Mouse (Mus musculus) midbrain, embryonic 11.5 days (tissue): ENCODE results near the gene Hypk. TPM values are rescaled to one million over a fixed set of nuclear protein-coding genes. Genes with fewer than 3 reads are reported as not detected.

Source experiments
- ATAC-seq: fragments of 200-750 bp; cut with Nextera tagmentation; 2 replicates; pipeline ENCODE4 v1.8.0; 2017; ENCODE audit warnings: moderate TSS enrichment, moderate library complexity; ENCODE audit not compliant: low FRiP score
- DNase-seq: peaks from one replicate; pipeline ENCODE4 v3.0.0; 2015; ENCODE audit warnings: low spot score; ENCODE audit errors: missing footprints
- H3K27ac ChIP-seq: fragments of 300-500 bp; sonication (generic); 2 replicates; pipeline ENCODE4 v1.5.1; 2014; ENCODE audit warnings: low read depth, low read length
- H3K27me3 ChIP-seq: fragments of 300-500 bp; sonication (generic); 2 replicates; pipeline ENCODE4 v1.6.1; 2014; ENCODE audit warnings: mild to moderate bottlenecking, low read length, moderate library complexity, mixed read lengths; ENCODE audit not compliant: control insufficient read depth, insufficient read depth
- H3K36me3 ChIP-seq: fragments of 300-500 bp; sonication (generic); 2 replicates; pipeline ENCODE4 v1.6.1; 2014; ENCODE audit warnings: mild to moderate bottlenecking, low read length, moderate library complexity, mixed read lengths; ENCODE audit not compliant: control insufficient read depth, insufficient read depth
- H3K4me1 ChIP-seq: fragments of 300-500 bp; sonication (generic); 2 replicates; pipeline ENCODE4 v1.6.1; 2014; ENCODE audit warnings: low read length; ENCODE audit not compliant: control insufficient read depth, insufficient read depth
- H3K4me2 ChIP-seq: fragments of 300-500 bp; sonication (generic); 2 replicates; pipeline ENCODE4 v1.6.1; 2014; ENCODE audit warnings: mild to moderate bottlenecking, moderate library complexity
- H3K4me3 ChIP-seq: fragments of 300-500 bp; sonication (generic); 2 replicates; pipeline ENCODE4 v1.5.1; 2014; ENCODE audit warnings: low read depth, low read length
- H3K9ac ChIP-seq: fragments of 300-500 bp; sonication (generic); 2 replicates; pipeline ENCODE4 v1.6.1; 2014; ENCODE audit warnings: low read length
- H3K9me3 ChIP-seq: fragments of 300-500 bp; sonication (generic); 2 replicates; pipeline ENCODE4 v1.6.1; 2016; ENCODE audit warnings: low read length; ENCODE audit not compliant: control insufficient read depth
- WGBS: fragments of 180-500 bp; shearing (Covaris S2); extraction: QIAGEN DNeasy Blood & Tissue Kit; methylation state at CpG from one replicate; pipeline ENCODE4 v1.1.7; 2014; 5-methylcytosine and 5-hydroxymethylcytosine counted together
- polyA plus RNA-seq: library from polyadenylated mRNA; unstranded; fragments of >200 nt; fragmentation: Nextera tagmentation; extraction: Ambion mirVana; gene quantifications from 2 replicates; pipeline ENCODE4 v1.2.1, GENCODE M21; 2014

The Hypk gene
- polyA plus RNA-seq, 1 experiment from 2014 or later = 118 TPM

DNA sequence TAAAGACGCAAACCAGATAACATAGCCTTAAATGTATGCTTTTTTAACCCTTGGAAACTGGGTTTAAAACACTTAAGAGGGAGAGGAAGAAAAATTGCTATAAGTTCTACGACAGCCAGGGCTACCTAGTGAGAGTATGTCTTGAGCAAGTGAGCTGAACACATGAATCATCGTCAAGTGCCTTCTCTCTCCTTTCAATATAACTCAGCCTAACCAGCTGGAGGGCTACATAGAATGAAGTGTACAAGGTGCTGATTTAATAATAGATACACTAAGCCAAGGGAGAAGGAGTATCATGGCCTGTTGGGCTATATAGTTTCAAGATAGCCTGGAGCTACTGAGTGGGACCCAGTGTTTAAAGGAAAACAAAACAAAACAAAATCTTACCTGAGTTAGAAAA, 34.6 kb upstream of the Hypk start:
- H3K4me3 ChIP-seq = no peak overlapping the region
- H3K27me3 ChIP-seq = no peaks in the 10 kb centered on the region
- ATAC-seq (no peak), DNase-seq (peak; percentile 67)
- H3K9ac ChIP-seq = no peak overlapping the region
- no peak overlapping the region for H3K4me2 ChIP-seq
- H3K4me1 ChIP-seq = peaks cover 16% of the 10 kb centered on the region
- 94% methylated on average over 3 of the region's 3 CpGs for WGBS
- H3K9me3 ChIP-seq = no peaks in the 10 kb centered on the region
- no peak overlapping the region for H3K27ac ChIP-seq
- H3K36me3 ChIP-seq = peaks cover 14% of the 10 kb centered on the region

DNA sequence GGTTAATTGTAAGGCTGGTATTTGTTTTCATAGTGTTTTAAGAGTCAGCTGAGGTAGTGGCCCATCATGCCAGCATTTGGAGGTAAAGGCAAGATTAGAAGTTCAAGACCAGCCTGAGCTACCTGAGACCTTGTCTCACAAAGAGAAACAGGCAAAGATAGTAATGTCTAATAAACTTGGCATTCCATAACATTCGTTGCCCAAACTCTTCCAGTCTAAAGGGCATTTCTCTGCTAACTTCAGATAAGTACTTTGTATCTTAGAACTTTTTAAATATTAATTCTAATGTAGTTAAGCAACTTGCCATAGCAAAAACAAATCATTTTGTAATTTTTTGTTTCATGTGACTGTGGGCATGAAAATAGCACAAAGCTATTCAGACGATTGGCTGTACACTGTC, 29.9 kb upstream of the Hypk start:
- ATAC-seq (no peak), DNase-seq (peak; percentile 67)
- Histone ChIP-seq H3K4me2 (no peak overlapping the region), H3K27me3 (no peaks in the 10 kb centered on the region), H3K36me3 (peaks cover 24% of the 10 kb centered on the region), H3K4me1 (no peaks in the 10 kb centered on the region), H3K9me3 (no peaks in the 10 kb centered on the region), H3K27ac (no peak overlapping the region), H3K9ac (no peak overlapping the region), H3K4me3 (no peak overlapping the region)
- 96% methylated on average over 2 of the region's 2 CpGs for WGBS

- Histone ChIP-seq H3K4me1 (no peaks in the 10 kb centered on the region), H3K27ac (no peak overlapping the region), H3K36me3 (peaks cover 30% of the 10 kb centered on the region), H3K4me3 (no peak overlapping the region), H3K27me3 (no peaks in the 10 kb centered on the region), H3K4me2 (no peak overlapping the region), H3K9ac (no peak overlapping the region), H3K9me3 (no peaks in the 10 kb centered on the region)
- ATAC-seq (no peak), DNase-seq (peak; percentile 21)
- 93% methylated on average over 2 of the region's 2 CpGs for WGBS
Observed at GRCm38 (mm10) chr2:121425890-121426289, 27.2 kb upstream of the Hypk start.

DNA sequence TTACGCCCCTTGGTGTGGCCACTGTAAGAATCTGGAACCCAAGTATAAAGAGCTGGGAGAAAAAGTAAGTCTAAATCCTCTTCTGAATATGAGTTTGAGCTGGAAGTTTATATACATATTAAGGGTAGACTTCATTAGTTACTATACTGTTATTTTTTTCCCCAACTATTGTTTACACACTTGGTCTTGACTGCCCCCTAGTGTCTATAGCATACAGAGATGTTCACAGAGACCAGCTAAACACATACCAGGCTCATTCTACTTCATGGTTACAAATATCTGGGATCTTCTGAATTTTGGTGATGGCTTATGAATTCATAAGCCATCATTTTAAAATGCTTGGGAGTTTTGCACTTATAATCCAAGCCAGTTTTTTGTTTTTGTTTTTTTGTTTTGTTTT, 18.2 kb upstream of the Hypk start:
- DNase-seq (no peak), ATAC-seq (no peak)
- WGBS = 100% methylated on average over 1 of the region's 1 CpGs
- H3K4me3 ChIP-seq = no peak overlapping the region
- no peak overlapping the region for H3K4me2 ChIP-seq
- H3K27ac ChIP-seq = no peak overlapping the region
- no peaks in the 10 kb centered on the region for H3K27me3 ChIP-seq
- no peak overlapping the region for H3K9ac ChIP-seq
- H3K4me1 ChIP-seq = no peaks in the 10 kb centered on the region
- no peaks in the 10 kb centered on the region for H3K9me3 ChIP-seq
- peaks cover 53% of the 10 kb centered on the region for H3K36me3 ChIP-seq

- peaks cover 22% of the 10 kb centered on the region for H3K27me3 ChIP-seq
- DNase-seq (no peak), ATAC-seq (no peak)
- WGBS = 76% methylated on average over 4 of the region's 4 CpGs
- peaks cover 9% of the 10 kb centered on the region for H3K4me1 ChIP-seq
- peaks cover 20% of the 10 kb centered on the region; the same call in 1 of the 2 replicates for H3K36me3 ChIP-seq
- H3K9ac ChIP-seq = no peak overlapping the region
- H3K4me2 ChIP-seq = no peak overlapping the region
- no peaks in the 10 kb centered on the region for H3K9me3 ChIP-seq
- no peak overlapping the region for H3K27ac ChIP-seq
- H3K4me3 ChIP-seq = no peak overlapping the region
Observed at GRCm38 (mm10) chr2:121439746-121440145, 13.3 kb upstream of the Hypk start.

GRCm38 (mm10) chr2:121440834-121441605, 12.1 kb upstream of the Hypk start:
- 54% methylated on average over 5 of the region's 5 CpGs for WGBS
- peaks cover 9% of the 10 kb centered on the region for H3K4me1 ChIP-seq
- ATAC-seq (no peak), DNase-seq (no peak)
- H3K4me3 ChIP-seq = no peak overlapping the region
- H3K9ac ChIP-seq = no peak overlapping the region
- no peak overlapping the region for H3K27ac ChIP-seq
- H3K4me2 ChIP-seq = no peak overlapping the region; the same call in 1 of the 2 replicates
- peaks cover 12% of the 10 kb centered on the region; the same call in 1 of the 2 replicates for H3K36me3 ChIP-seq
- H3K9me3 ChIP-seq = no peaks in the 10 kb centered on the region
- H3K27me3 ChIP-seq = peaks cover 22% of the 10 kb centered on the region

DNA sequence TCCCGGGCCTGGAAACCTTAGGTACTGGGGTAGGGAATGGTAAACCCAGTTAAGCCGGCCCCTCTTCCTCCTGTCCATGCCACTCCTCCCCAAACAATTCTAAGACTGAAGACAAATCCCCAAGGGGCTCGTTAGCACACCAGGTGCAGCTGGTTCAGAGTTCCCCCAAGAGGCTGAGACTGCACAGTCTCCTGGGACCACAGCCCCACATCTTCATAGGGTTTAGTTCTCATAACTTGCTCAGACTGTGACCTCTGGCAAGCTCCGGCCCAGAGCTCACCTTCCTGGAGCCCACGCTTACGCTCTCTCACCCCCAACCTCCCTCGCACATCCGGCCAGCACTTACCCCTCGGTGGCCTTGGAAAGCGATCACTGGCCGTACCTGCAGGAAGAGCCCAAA, 11.3 kb upstream of the Hypk start:
- 9% methylated on average over 11 of the region's 11 CpGs for WGBS
- Histone ChIP-seq H3K9me3 (no peaks in the 10 kb centered on the region), H3K27me3 (peaks cover 22% of the 10 kb centered on the region), H3K9ac (peak overlapping the region; percentile 40; the same call in 1 of the 2 replicates), H3K36me3 (peaks cover 11% of the 10 kb centered on the region; the same call in 1 of the 2 replicates), H3K4me3 (peak overlapping the region; percentile 33; the same call in 1 of the 2 replicates), H3K27ac (no peak overlapping the region), H3K4me2 (peak overlapping the region; percentile 63), H3K4me1 (peaks cover 9% of the 10 kb centered on the region)
- DNase-seq (no peak), ATAC-seq (no peak)

GRCm38 (mm10) chr2:121442259-121443067, 10.6 kb upstream of the Hypk start:
- no peaks in the 10 kb centered on the region for H3K9me3 ChIP-seq
- ATAC-seq (peak; percentile 69; the same call in 1 of the 2 replicates), DNase-seq (peak; percentile 90)
- peak overlapping the region; percentile 33 for H3K4me3 ChIP-seq
- peaks cover 22% of the 10 kb centered on the region for H3K27me3 ChIP-seq
- no peak overlapping the region for H3K27ac ChIP-seq
- peaks cover 9% of the 10 kb centered on the region for H3K4me1 ChIP-seq
- peaks cover 7% of the 10 kb centered on the region; the same call in 1 of the 2 replicates for H3K36me3 ChIP-seq
- 2% methylated on average over 30 of the region's 30 CpGs for WGBS
- peak overlapping the region; percentile 40 for H3K9ac ChIP-seq
- peak overlapping the region; percentile 63 for H3K4me2 ChIP-seq

DNA sequence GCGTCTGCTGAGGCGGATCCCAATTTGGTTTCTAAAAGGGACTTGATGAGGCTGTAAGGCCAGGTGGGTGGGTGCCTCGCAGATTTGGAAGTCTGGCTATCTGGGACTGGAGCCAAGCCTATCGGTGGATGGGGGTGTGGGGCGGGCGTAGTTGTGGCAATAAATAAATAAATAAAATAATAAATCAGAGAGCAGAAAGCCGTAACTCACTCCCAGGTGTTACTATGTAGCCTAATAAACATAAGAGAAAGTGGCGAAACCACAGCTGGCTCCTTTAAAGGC, 10.1 kb upstream of the Hypk start:
- WGBS = 22% methylated on average over 8 of the region's 8 CpGs
- Histone ChIP-seq H3K4me3 (no peak overlapping the region), H3K4me2 (peak overlapping the region; percentile 63; the same call in 1 of the 2 replicates), H3K9me3 (no peaks in the 10 kb centered on the region), H3K36me3 (peaks cover 4% of the 10 kb centered on the region; the same call in 1 of the 2 replicates), H3K4me1 (peaks cover 9% of the 10 kb centered on the region), H3K27me3 (peaks cover 22% of the 10 kb centered on the region), H3K9ac (no peak overlapping the region), H3K27ac (no peak overlapping the region)
- DNase-seq (no peak), ATAC-seq (no peak)
